Mouse (Mus musculus) adrenal gland (tissue): ENCODE measurements around the gene Ptpn7.

Experiments used
- intact Hi-C: fragments of 180-260 bp; cut with DNase I; formaldehyde crosslinking; loops from one replicate; pipeline ENCODE4 v1.15.1; 2025

The Ptpn7 gene

GRCm38 (mm10) chr1:135154411-135154959, 22.0 kb downstream of the Ptpn7 start:
- intact Hi-C loops = no loop called here

GRCm38 (mm10) chr1:135156300-135156699, 23.8 kb downstream of the Ptpn7 start:
- intact Hi-C loops = no loop called here

DNA sequence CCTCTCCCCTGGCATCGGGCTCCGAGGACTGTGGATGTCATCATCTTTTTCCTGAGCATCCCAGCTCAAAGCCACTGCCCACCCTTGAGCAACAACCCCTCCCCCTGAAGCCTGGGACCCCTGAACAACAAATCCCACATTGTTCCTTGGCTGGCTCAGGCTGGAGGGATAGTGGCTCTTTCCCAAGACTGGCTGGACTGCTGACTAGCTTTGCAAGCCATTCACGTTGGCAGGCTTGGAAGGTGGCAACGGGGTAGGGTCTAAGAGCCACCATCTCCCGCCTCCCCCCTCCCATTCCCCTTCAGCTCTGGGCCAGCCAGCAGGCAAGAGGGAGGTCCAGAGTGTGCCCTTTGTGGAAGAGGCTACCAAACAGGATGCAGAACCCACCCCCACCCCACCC, 26.1 kb downstream of the Ptpn7 start:
- intact Hi-C loops = no loop called here

DNA sequence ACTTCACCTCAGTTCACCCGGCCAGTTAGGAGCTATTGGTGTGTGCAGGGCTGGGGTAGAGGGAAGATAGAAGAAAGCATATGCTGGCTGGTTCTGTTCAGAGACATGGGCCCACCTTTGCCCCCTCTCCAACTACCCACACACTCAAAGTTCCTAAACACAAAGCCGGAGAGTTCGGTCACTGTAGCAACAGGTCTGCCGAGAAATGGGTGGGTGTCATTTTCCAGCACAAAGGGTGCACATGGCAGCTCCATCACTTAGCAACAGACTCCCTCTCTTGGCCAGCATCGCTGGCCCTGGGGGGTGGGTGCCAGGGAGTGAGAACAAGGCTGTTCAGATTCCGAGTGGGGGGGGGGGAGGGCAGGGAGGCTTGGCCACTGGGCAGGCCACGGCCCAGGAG, 26.6 kb downstream of the Ptpn7 start:
- intact Hi-C loops = no loop called here

GRCm38 (mm10) chr1:135159556-135160123, 27.1 kb downstream of the Ptpn7 start:
- intact Hi-C loops = no loop called here

DNA sequence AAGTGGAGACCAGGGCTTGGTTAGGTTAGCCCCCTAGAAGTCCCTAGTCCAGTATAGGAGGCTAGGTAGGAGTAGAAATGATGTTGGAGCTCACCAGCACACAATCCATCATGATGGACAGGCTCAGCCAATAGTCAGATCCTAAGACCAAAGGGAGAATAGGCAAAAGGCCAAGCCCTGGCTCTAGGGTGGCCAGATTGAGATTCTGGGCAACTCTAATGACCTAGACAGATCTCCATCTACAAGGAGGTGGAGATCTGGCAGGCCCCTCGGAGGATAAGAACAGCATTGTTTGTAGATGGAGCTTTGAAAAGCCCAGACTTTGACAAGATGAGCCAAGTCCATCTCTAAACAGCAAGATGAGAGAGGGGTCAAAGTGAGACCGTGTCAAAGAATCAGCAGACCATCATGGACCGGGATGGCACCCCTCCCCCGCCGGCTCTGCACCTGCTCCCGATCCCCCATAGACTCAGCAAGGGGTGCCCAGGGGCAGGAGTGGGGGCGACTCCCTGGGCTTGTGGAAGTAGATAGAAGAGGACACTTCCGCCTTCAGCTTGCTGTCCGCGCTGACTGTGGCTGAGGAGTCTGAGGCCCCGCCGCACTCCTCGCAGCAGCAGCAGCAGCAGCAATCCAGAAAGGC, 28.0 kb downstream of the Ptpn7 start:
- intact Hi-C loops = no loop called here

- intact Hi-C loops = no loop called here
Measured at GRCm38 (mm10) chr1:135162720-135163119, 30.2 kb downstream of the Ptpn7 start.

GRCm38 (mm10) chr1:135167435-135167834, 34.9 kb downstream of the Ptpn7 start, which contains the start of gene Gpr37l1:
Gene Gpr37l1 (minus strand): TSS chr1:135167681.
- intact Hi-C loops = no loop called here

GRCm38 (mm10) chr1:135168453-135169200, 36.1 kb downstream of the Ptpn7 start:
- intact Hi-C loops = no loop called here

DNA sequence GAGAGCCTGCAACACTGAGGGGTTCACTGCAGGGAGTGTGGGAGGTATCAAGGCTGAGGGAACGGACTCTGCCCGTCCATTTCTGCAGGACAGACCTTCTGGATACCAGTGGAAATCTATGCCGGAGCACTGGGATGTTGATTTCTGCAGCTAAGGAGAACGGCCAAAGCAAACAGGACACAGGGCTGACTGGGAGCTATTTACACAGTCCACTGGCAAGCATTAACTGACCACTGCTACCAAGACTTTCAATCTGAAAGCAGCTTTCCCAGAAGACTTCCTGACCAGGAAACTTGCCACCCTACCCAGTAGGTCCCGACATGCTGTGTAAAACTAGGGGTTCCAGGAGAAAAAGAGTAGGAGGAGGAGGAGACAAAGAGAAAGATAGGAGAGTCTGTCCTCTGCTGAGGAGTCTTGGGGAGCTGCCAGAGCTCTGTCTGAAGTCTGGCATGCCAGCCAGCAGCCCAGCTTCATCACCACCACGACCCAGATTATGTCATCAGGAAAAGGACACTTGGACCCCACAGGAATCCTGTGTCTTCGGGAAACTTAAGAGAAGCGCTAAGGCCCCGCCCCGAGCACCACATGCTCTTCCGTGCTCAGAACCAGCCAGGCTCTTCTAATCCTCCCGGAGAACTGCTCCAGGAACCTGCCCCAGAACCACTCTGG, 37.2 kb downstream of the Ptpn7 start:
- intact Hi-C loops = no loop called here

- intact Hi-C loops = no loop called here
Measured at GRCm38 (mm10) chr1:135170299-135170698, 37.8 kb downstream of the Ptpn7 start.

DNA sequence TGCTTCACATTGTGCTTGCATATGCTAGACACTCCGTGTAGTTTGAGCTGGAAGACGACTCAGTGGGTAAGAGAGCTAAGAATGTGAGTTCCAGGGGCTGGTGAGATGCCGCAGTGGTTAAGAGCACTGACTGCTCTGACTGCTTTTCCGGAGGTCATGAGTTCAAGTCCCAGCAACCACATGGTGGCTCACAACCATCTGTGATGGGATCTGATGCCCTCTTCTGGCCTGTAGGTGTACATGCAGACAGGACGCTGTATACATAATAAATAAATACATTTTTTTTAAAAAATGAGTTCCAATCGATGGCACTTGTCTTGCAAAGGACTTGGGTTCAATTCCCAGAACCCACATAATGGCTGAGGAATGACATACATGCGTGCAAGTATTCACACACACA, 38.7 kb downstream of the Ptpn7 start:
- intact Hi-C loops = no loop called here

- intact Hi-C loops = loop anchor here (1.0 to 2.0 kb wide), 2 partner anchors 87 to 196 kb away; partner anchors contain the start of gene Elf3
Measured at GRCm38 (mm10) chr1:135171984-135172383, 39.5 kb downstream of the Ptpn7 start.

DNA sequence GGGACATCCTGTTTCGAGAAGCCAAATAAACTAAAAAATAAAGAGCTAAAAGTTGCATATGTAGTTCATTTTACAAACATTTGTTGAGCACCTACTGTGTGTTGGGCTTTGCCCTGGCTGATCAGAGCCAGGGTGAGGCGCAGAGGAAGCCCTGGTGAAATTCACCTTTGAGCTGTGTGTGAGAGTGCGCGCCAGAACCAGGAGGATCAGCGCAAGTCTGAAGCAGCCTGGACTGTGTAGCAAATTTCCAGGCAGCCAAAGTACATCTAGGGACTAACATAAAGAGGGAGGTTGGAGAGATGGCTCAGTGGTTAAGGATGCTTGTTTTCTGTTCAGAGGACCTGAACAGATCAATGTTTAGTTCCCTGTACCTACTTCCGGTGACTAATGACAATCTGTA, 40.8 kb downstream of the Ptpn7 start:
- intact Hi-C loops = loop anchor here (2.0 kb wide), 1 partner anchor 85 kb away; the partner anchor contains the start of gene Elf3

DNA sequence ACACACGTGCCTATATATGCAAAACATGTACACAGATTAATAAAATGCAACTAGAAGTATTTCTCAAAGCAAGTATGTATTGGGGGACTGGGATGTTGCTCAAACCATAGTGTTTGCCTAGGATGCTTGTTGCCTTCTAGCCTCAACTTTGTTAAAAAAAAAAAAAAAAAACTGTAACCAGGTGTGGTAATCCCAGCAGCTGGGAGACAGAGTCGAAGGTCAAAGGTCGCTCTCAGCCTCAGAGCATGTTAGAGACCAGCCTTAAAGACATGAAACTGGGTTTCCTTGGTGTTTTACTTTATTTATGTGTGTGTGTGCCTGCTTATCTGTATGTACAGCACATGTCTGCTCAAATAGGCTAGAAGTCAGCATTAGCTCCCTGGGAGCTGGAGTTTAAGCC, 42.7 kb downstream of the Ptpn7 start:
- intact Hi-C loops = no loop called here

DNA sequence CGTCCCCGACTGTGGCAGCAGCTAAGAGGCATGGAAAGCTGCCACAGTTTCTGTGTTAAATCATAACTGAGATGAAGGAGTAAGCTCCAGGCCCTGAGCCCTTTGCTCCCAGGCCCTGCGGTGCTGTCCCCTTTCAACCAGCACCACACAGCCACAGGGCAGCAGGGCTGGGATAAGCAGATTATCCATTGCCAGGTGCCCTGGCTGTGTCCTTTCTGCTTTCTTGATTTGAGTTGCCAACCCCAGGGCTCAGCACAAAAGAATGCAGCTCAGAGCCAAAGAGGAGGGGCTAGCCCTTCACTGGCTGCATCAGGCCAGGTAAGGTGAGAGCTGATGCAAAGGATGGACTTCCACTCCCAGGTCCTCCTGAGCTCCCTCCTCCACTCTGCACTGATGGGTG, 45.2 kb downstream of the Ptpn7 start:
- intact Hi-C loops = no loop called here

- intact Hi-C loops = no loop called here
Measured at GRCm38 (mm10) chr1:135178863-135179262, 46.4 kb downstream of the Ptpn7 start.

- intact Hi-C loops = no loop called here
Measured at GRCm38 (mm10) chr1:135180830-135181229, 48.3 kb downstream of the Ptpn7 start.

DNA sequence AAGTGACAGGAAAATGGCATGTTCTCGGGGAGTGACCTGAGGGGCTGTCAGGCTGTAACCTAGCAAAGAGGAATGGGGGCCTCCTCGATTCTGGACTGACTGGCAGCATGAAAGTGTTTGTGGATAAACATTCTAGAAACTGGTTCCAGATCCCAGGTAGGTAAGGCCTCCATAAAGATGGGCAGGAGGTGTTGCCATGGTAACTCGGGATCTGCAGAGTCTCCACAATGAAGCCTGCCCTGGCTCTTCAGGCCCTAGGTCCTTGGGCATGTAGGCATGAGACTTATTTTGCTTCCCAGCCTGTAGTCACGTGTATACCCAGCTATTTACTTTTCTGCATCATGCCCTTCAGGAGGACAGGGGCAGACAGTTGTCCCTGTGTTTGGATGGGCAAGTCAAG, 48.8 kb downstream of the Ptpn7 start:
- intact Hi-C loops = no loop called here

GRCm38 (mm10) chr1:135181880-135182623, 49.6 kb downstream of the Ptpn7 start:
- intact Hi-C loops = no loop called here

DNA sequence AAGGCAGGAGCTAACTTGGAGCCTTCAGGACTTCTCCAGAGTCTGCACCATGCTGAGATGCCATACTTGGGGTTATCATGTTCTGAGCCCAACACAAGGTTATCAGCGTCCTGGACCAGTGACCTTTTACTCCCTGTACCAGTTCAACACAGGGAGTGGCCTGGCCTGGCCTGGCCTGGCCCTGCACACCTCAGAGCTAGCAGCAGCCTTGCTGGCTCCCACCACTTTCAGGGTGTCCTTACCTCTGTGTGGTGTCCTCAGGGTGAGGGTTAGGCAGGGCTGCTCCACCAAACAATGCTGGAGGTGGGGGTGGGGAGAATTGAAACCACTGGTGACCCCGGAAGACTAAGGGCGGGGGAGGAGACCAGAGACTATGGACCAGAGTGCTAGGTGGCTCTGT, 50.5 kb downstream of the Ptpn7 start:
- intact Hi-C loops = no loop called here
